Mouse (Mus musculus) CH12F3 (cell line): ENCODE measurements around the gene Txnip.
"Not testable (repeated sequence)": the region's sequence is repeated elsewhere in the genome, so short reads cannot be mapped to it uniquely, and the experiment has no call there.

Experiments
- in situ Hi-C: fragments of 300-500 bp; cut with MboI; formaldehyde crosslinking; loops from 2 replicates; pipeline ENCODE4 v1.14.3; 2020; ENCODE audit warnings: low sequenced_read_pairs

Txnip gene

GRCm38 (mm10) chr3:96557694-96558093 is at the start of gene Txnip:
Gene Txnip (plus strand): TSS chr3:96557957.
- in situ Hi-C loops = no loop called here

GRCm38 (mm10) chr3:96507966-96508365 is 49.8 kb upstream of the Txnip start:
- in situ Hi-C loops = not testable (repeated sequence)

- in situ Hi-C loops = no loop called here
Measured at GRCm38 (mm10) chr3:96520171-96520570, 37.6 kb upstream of the Txnip start.

GRCm38 (mm10) chr3:96522149-96522548 is 35.6 kb upstream of the Txnip start:
- in situ Hi-C loops = no loop called here

GRCm38 (mm10) chr3:96524028-96524810 is 33.5 kb upstream of the Txnip start:
- in situ Hi-C loops = no loop called here

- in situ Hi-C loops = no loop called here
Measured at GRCm38 (mm10) chr3:96524914-96525313, 32.8 kb upstream of the Txnip start, which contains the start of gene Hfe2. Gene Hfe2 (plus strand): TSS chr3:96525172.

- in situ Hi-C loops = no loop called here
Measured at GRCm38 (mm10) chr3:96526013-96526762, 31.6 kb upstream of the Txnip start.

- in situ Hi-C loops = no loop called here
Measured at GRCm38 (mm10) chr3:96526864-96527542, 30.8 kb upstream of the Txnip start.

- in situ Hi-C loops = no loop called here
Measured at GRCm38 (mm10) chr3:96528506-96528905, 29.3 kb upstream of the Txnip start.

- in situ Hi-C loops = no loop called here
Measured at GRCm38 (mm10) chr3:96532050-96532449, 25.7 kb upstream of the Txnip start.

GRCm38 (mm10) chr3:96534300-96534699 is 23.5 kb upstream of the Txnip start:
- in situ Hi-C loops = no loop called here

- in situ Hi-C loops = no loop called here
Measured at GRCm38 (mm10) chr3:96539316-96539715, 18.4 kb upstream of the Txnip start.

GRCm38 (mm10) chr3:96540740-96541139 is 17.0 kb upstream of the Txnip start:
- in situ Hi-C loops = loop anchor here (5.0 kb wide), 1 partner anchor 102 kb away; no protein-coding TSS in a partner anchor

- in situ Hi-C loops = loop anchor here (5.0 kb wide), 1 partner anchor 101 kb away; no protein-coding TSS in a partner anchor
Measured at GRCm38 (mm10) chr3:96541328-96542078, 16.3 kb upstream of the Txnip start.

GRCm38 (mm10) chr3:96542554-96542953 is 15.2 kb upstream of the Txnip start:
- in situ Hi-C loops = loop anchor here (5.0 kb wide), 1 partner anchor 100 kb away; no protein-coding TSS in a partner anchor

GRCm38 (mm10) chr3:96543345-96543744 is 14.4 kb upstream of the Txnip start:
- in situ Hi-C loops = loop anchor here (5.0 kb wide), 1 partner anchor 99 kb away; no protein-coding TSS in a partner anchor

GRCm38 (mm10) chr3:96545565-96545964 is 12.2 kb upstream of the Txnip start:
- in situ Hi-C loops = loop anchor here (5.0 kb wide), 1 partner anchor 37 kb away; no protein-coding TSS in a partner anchor

- in situ Hi-C loops = loop anchor here (5.0 kb wide), 1 partner anchor 35 kb away; no protein-coding TSS in a partner anchor
Measured at GRCm38 (mm10) chr3:96546880-96547279, 10.9 kb upstream of the Txnip start.

GRCm38 (mm10) chr3:96547389-96547960 is 10.3 kb upstream of the Txnip start:
- in situ Hi-C loops = loop anchor here (5.0 kb wide), 1 partner anchor 35 kb away; no protein-coding TSS in a partner anchor

GRCm38 (mm10) chr3:96548824-96549223 is 8.9 kb upstream of the Txnip start:
- in situ Hi-C loops = loop anchor here (5.0 kb wide), 1 partner anchor 33 kb away; no protein-coding TSS in a partner anchor
